Mouse (Mus musculus): Measurements from ENCODE around the gene Ckap5.

- TF ChIP-seq CTCF (IDR thresholded peaks at IDR 0.05; ENCODE audit: insufficient read depth, low read depth, low read length) = no peak
- no peak for TF ChIP-seq POLR2A (IDR thresholded peaks at IDR 0.05; ENCODE audit: insufficient read depth, low read depth, low read length)
These were observed 59.7 kb downstream of the Ckap5 start for GRCm38 (mm10) chr2:91586242-91586641.
